Mouse (Mus musculus): ENCODE measurements around the gene BC048562.

- TF ChIP-seq CTCF (IDR thresholded peaks at IDR 0.05; ENCODE audit: extremely low read depth, insufficient read depth, insufficient read length, insufficient replicate concordance) = no peak
- peak; percentile 49; the same call in 1 of the 2 replicates for TF ChIP-seq POLR2A (IDR thresholded peaks at IDR 0.05; ENCODE audit: low read depth, low read length)
Measured at GRCm38 (mm10) chr9:108490559-108491285, 54.4 kb downstream of the BC048562 start, which contains the start of gene Usp19.
